Mouse (Mus musculus): ENCODE data around the gene Fyn. TPM values are rescaled to one million over a fixed set of nuclear protein-coding genes. Genes with fewer than 3 reads are reported as not detected.
A peak's percentile ranks its signal among the peaks of the same experiment; 100 is the strongest.

The Fyn gene
- polyA plus RNA-seq, 1 experiment from 2014 or later = 24.3 TPM

DNA sequence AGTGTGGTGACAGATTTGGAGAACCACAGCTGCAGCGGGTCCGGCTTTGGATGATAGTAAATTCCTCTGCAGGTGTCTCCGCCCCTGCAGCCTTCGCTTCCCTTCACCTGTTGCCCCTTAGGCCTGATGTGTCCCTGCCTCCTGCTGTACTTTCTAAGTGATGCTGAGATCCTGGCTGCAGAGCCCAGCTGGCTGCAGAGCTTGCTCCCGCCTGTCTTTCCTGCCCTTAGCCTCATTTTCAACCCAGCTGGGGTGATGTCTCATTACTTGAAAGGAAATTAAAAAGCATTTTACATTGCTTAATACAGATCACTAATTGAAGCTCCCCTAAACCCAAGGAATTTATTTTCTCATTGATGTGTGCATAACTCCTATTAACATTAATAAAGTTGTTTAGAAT lies 70.2 kb downstream of the Fyn start:
- H3K4me3 ChIP-seq = no peak overlapping the region
- H3K4me1 ChIP-seq = peaks cover 17% of the 10 kb centered on the region
- H3K27me3 ChIP-seq (ENCODE audit: low read depth, poor library complexity, severe bottlenecking) = no peaks in the 10 kb centered on the region
- H3K36me3 ChIP-seq = no peaks in the 10 kb centered on the region
- DNase-seq (ENCODE audit: low spot score) = no peak
- WGBS = 61% methylated on average over 5 of the region's 5 CpGs
- no peak overlapping the region for H3K27ac ChIP-seq (replicated peaks)
- H3K9me3 ChIP-seq (replicated peaks) = no peaks in the 10 kb centered on the region

DNA sequence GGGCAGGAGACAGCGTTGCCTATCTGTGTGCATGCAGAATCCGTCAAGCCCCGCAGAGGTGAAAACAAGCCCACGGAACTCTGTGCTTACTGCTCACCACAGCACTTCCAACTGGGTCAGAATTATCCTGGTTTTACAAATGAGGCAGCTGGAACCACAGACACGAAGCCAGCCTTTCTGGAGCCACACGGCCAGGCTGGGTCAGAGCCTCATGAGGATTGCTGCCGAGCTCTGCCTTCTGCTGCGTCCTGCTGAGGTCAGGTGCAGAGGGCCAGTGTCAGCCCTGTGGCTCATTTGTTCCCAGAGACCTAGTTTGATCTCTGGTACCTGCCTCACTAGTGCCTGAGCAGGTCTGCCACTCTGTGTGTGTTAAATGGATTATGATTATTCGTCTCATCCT lies 71.9 kb downstream of the Fyn start:
- no peak for DNase-seq (ENCODE audit: low spot score)
- Histone ChIP-seq H3K4me1 (peaks cover 8% of the 10 kb centered on the region; the same call in 1 of the 2 replicates), H3K4me3 (no peak overlapping the region), H3K36me3 (no peaks in the 10 kb centered on the region), H3K9me3 (replicated peaks) (no peaks in the 10 kb centered on the region), H3K27ac (replicated peaks) (no peak overlapping the region), H3K27me3 (ENCODE audit: low read depth, poor library complexity, severe bottlenecking) (no peaks in the 10 kb centered on the region)
- 76% methylated on average over 9 of the region's 9 CpGs for WGBS

DNA sequence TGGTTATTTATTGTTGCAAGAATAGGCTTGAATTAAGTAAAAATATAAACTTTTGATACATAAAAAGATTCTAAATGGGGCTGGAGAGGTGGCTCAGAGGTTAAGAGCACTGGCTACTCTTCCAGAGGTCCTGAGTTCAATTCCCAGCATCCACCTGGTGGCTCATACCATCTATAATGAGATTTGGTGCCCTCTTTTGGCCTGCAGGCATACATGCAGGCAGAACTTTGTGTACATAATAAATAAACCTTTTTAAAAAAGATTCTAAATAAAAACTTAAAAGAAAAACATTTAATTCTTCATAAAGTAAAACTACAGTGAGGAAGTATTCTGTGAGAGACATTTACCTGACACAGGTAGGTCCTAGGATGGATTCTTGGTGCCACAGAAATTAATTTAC lies 73.0 kb downstream of the Fyn start:
- H3K36me3 ChIP-seq = no peaks in the 10 kb centered on the region
- H3K4me1 ChIP-seq = peaks cover 8% of the 10 kb centered on the region; the same call in 1 of the 2 replicates
- H3K4me3 ChIP-seq = no peak overlapping the region
- no peaks in the 10 kb centered on the region for H3K27me3 ChIP-seq (ENCODE audit: low read depth, poor library complexity, severe bottlenecking)
- H3K9me3 ChIP-seq (replicated peaks) = no peaks in the 10 kb centered on the region
- DNase-seq (ENCODE audit: low spot score) = no peak
- no peak overlapping the region for H3K27ac ChIP-seq (replicated peaks)

DNA sequence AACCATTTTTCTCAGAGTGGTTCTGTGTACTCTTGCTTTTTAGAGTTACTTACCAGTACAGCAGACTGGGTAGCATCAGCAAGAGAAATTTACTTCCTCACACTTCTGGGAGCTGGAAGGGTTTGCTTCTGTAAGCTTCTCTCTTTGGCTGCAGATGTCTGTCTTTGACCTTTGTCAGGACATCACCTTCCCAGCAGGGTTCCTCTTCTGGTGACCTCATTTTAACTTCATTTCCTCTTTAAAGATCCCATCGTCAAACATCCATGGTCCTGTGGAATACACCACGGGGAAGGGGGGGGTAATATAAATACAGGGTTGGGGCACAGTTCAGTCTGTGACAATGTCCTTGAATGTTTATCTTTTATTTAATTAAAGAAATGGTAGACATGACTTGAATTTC lies 74.5 kb downstream of the Fyn start:
- H3K27me3 ChIP-seq (ENCODE audit: low read depth, poor library complexity, severe bottlenecking) = no peaks in the 10 kb centered on the region
- no peak for DNase-seq (ENCODE audit: low spot score)
- 71% methylated on average over 2 of the region's 2 CpGs for whole genome bisulfite sequencing
- H3K27ac ChIP-seq (replicated peaks) = no peak overlapping the region
- H3K4me1 ChIP-seq = peaks cover 8% of the 10 kb centered on the region; the same call in 1 of the 2 replicates
- no peaks in the 10 kb centered on the region for H3K9me3 ChIP-seq (replicated peaks)
- H3K36me3 ChIP-seq = no peaks in the 10 kb centered on the region
- H3K4me3 ChIP-seq = no peak overlapping the region

DNA sequence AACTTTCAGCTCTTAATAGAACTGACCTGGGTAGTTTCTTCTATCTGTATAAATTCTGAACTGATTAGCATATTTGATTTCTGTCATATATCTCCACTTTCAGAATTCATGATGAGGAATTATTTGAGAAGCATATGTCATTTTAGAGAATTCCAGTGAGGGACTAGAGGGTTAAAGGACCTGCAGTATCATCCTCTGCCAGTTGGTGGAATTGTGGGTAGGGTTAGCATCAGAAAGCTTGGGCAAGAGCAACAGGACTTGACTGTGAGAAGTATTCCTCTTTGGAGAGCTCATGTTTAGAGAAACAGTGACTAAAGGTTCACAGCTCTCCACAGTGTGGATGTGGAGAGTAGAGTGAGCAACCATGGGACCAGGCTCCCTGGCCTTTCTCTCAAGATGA lies 75.3 kb downstream of the Fyn start:
- H3K4me3 ChIP-seq = no peak overlapping the region
- no peaks in the 10 kb centered on the region for H3K9me3 ChIP-seq (replicated peaks)
- DNase-seq (ENCODE audit: low spot score) = no peak
- no peak overlapping the region for H3K27ac ChIP-seq (replicated peaks)
- no peaks in the 10 kb centered on the region for H3K27me3 ChIP-seq (ENCODE audit: low read depth, poor library complexity, severe bottlenecking)
- no peaks in the 10 kb centered on the region for H3K36me3 ChIP-seq
- H3K4me1 ChIP-seq = peaks cover 8% of the 10 kb centered on the region; the same call in 1 of the 2 replicates

DNA sequence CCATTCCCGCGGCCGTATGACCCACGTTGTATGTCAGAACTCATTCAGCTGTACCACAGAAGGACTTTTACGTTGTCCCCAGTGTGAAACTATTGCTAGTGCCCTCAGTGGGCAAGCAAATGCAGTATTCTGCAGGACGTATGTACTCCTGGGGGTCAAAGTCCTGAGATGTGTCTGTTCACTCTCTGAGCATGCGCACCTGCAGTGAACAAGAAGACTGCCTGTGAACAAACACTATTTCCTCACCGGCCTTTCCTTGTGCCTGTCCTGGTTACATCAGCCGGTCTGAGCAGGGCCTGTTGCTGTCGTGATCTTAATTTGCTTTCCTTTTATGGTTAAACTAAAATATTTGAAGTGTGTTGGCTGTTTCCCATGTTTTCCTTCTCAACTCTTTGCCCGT lies 77.2 kb downstream of the Fyn start:
- Histone ChIP-seq H3K4me1 (peaks cover 9% of the 10 kb centered on the region), H3K9me3 (replicated peaks) (no peaks in the 10 kb centered on the region), H3K36me3 (no peaks in the 10 kb centered on the region), H3K27me3 (ENCODE audit: low read depth, poor library complexity, severe bottlenecking) (no peaks in the 10 kb centered on the region), H3K4me3 (no peak overlapping the region), H3K27ac (replicated peaks) (no peak overlapping the region)
- WGBS = 95% methylated on average over 11 of the region's 11 CpGs
- DNase-seq (ENCODE audit: low spot score) = no peak

DNA sequence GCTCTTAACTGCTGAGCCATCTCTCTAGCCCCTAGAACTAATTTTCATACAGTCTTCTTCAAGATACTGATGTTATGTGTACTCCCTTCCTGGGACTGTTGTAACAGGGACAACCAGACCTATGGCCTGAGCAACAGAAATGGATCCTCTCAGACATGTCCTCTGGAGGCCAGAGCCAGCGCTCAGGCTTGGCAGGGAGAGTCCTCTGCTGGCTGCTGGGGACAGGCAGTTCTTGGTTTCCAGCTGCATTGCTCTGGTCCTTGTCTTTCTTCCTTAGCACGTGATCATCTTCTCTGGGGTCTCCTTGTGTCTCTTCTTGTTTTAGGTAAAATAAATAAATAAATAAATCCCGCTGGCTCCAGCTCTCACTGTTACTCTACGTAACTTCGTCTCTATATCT lies 78.1 kb downstream of the Fyn start:
- no peak for DNase-seq (ENCODE audit: low spot score)
- no peak overlapping the region for H3K4me3 ChIP-seq
- H3K27ac ChIP-seq (replicated peaks) = no peak overlapping the region
- H3K9me3 ChIP-seq (replicated peaks) = no peaks in the 10 kb centered on the region
- WGBS = 88% methylated on average over 5 of the region's 5 CpGs
- H3K4me1 ChIP-seq = peaks cover 17% of the 10 kb centered on the region
- H3K36me3 ChIP-seq = no peaks in the 10 kb centered on the region
- no peaks in the 10 kb centered on the region for H3K27me3 ChIP-seq (ENCODE audit: low read depth, poor library complexity, severe bottlenecking)

DNA sequence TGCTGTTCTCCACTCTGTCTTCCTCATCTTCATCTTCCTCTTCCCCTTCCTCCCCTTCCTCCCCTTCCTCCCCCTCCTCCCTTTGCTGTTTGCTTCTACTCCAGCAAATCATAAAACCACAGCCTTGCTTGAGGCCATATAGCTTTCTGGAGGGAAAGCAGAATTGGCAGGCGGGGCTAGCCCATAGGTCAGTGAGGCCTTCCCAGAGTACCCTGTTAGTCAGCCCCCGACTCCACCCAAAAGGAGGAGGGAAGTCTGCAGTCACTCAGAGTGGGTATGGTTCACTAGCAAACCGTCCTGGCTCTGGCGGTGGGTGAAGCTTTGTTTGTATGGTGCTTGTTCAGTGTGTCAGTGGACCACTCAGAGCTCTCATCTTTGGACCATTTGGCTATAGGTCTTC lies 80.5 kb downstream of the Fyn start:
- Histone ChIP-seq H3K27ac (replicated peaks) (no peak overlapping the region), H3K27me3 (ENCODE audit: low read depth, poor library complexity, severe bottlenecking) (no peaks in the 10 kb centered on the region), H3K36me3 (no peaks in the 10 kb centered on the region), H3K4me1 (peaks cover 23% of the 10 kb centered on the region), H3K9me3 (replicated peaks) (no peaks in the 10 kb centered on the region), H3K4me3 (no peak overlapping the region)
- DNase-seq (ENCODE audit: low spot score) = no peak
- WGBS = 77% methylated on average over 4 of the region's 4 CpGs

DNA sequence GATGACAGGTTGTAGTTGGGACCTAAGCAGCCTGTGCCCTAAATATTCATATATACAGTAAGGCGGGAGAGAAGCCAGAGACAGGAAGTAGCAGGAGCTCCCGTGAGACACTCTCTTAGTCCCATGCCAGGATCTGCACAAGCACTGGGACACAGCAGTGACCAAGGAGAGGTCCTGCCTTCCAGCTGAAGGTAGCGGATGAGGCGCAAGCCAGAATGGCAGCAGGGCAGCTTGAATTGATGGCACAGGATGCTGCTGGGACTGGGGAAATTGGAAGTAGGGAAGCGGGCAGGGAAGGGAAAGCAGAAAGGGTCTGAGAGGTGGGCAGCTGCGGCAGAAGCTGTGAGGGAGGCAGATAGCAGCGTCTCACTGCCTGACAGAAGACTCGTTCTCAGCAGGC lies 81.7 kb downstream of the Fyn start:
- no peaks in the 10 kb centered on the region for H3K27me3 ChIP-seq (ENCODE audit: low read depth, poor library complexity, severe bottlenecking)
- no peaks in the 10 kb centered on the region for H3K36me3 ChIP-seq
- H3K27ac ChIP-seq (replicated peaks) = peak overlapping the region; percentile 28; the same call in 1 of the 2 replicates
- no peaks in the 10 kb centered on the region for H3K9me3 ChIP-seq (replicated peaks)
- no peak overlapping the region for H3K4me3 ChIP-seq
- 74% methylated on average over 8 of the region's 8 CpGs for WGBS
- H3K4me1 ChIP-seq = peaks cover 25% of the 10 kb centered on the region
- DNase-seq (ENCODE audit: low spot score) = no peak

DNA sequence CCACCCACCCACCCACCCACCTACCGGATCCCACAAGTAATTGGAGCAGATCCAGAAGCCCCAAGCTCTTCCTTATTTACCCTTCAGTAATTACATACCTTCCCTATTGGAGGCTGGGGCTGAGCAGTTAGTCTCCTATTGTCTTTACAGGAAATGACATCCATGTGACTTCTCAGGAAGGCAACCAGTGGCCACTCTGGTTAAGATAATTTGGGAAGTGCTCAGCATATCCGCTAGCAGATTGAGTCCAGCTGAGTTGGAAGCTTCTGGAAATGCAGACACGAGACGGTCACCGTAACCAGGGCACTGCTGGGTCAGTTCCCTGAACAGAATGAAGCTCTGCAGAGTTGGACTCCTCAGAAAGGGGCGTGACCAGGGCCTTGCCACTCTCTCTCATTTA lies 82.4 kb downstream of the Fyn start:
- WGBS = 84% methylated on average over 6 of the region's 6 CpGs
- Histone ChIP-seq H3K4me3 (no peak overlapping the region), H3K27ac (replicated peaks) (no peak overlapping the region; the same call in 1 of the 2 replicates), H3K4me1 (peaks cover 25% of the 10 kb centered on the region), H3K27me3 (ENCODE audit: low read depth, poor library complexity, severe bottlenecking) (no peaks in the 10 kb centered on the region), H3K36me3 (no peaks in the 10 kb centered on the region), H3K9me3 (replicated peaks) (no peaks in the 10 kb centered on the region)
- DNase-seq (ENCODE audit: low spot score) = no peak

DNA sequence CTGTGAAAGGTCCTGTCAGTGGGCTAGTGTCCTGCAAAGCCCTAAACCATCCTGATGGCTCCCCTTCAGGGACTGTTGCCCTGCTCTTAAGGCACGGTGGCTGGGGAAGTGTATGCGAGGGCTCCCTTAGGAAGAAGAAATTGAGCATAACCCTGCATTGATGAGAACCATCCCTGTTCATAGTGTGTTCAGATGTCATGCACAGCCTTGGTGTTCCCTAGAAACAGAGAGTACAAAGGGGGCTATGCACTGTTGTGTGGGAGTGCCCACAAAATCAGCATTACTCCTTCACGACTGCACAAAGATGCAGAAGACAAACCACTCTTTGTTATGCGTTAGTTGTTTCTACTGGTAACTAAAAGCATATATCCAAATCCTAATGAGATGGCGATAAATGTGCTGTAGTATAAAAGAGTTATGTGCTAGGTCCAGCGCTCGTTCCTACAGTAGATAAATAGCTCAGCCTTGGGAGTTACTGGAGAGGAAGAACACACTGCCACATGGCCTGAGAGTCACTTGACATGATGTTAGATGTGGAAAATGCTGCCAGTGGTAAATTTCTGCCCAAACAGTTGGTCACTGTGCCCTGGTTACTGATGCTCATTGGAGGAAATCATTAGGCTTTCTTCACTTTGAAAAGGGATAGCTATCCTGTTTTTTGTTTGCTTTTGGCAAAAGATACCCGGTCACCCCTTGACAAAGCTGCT lies 83.4 kb downstream of the Fyn start:
- WGBS = 87% methylated on average over 8 of the region's 8 CpGs
- no peak overlapping the region for H3K27ac ChIP-seq (replicated peaks)
- peaks cover 27% of the 10 kb centered on the region for H3K4me1 ChIP-seq

DNA sequence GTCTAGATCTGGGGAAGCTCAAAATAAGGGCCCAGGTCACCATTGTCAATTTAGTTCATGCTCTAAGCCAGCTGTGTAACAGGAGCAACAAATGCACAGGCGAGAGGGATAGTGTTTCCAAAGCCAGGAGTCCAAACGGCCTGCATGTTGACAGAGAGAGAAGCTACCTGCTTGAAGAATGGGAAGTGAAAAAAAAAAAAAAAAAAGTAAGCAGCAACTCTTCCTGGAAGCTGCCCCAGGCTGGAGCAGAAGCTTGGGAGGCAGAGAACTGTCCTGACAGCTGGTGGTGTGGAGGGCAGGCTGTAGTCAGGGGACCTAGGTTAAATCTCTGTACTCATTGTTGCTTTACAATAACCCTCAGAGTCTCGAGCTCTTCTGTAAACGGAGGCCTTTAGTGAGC lies 86.7 kb downstream of the Fyn start:
- Histone ChIP-seq H3K9me3 (replicated peaks) (no peaks in the 10 kb centered on the region), H3K4me3 (no peak overlapping the region), H3K4me1 (peaks cover 55% of the 10 kb centered on the region), H3K27me3 (ENCODE audit: low read depth, poor library complexity, severe bottlenecking) (no peaks in the 10 kb centered on the region), H3K27ac (replicated peaks) (no peak overlapping the region), H3K36me3 (no peaks in the 10 kb centered on the region)
- no peak for DNase-seq (ENCODE audit: low spot score)
- 59% methylated on average over 4 of the region's 4 CpGs for WGBS

More for the DNA sequence above, 83.4 kb downstream of the Fyn start:
- no peak for DNase-seq (ENCODE audit: low spot score)
- Histone ChIP-seq H3K4me3 (no peak overlapping the region), H3K9me3 (replicated peaks) (no peaks in the 10 kb centered on the region), H3K27me3 (ENCODE audit: low read depth, poor library complexity, severe bottlenecking) (no peaks in the 10 kb centered on the region), H3K36me3 (no peaks in the 10 kb centered on the region)

DNA sequence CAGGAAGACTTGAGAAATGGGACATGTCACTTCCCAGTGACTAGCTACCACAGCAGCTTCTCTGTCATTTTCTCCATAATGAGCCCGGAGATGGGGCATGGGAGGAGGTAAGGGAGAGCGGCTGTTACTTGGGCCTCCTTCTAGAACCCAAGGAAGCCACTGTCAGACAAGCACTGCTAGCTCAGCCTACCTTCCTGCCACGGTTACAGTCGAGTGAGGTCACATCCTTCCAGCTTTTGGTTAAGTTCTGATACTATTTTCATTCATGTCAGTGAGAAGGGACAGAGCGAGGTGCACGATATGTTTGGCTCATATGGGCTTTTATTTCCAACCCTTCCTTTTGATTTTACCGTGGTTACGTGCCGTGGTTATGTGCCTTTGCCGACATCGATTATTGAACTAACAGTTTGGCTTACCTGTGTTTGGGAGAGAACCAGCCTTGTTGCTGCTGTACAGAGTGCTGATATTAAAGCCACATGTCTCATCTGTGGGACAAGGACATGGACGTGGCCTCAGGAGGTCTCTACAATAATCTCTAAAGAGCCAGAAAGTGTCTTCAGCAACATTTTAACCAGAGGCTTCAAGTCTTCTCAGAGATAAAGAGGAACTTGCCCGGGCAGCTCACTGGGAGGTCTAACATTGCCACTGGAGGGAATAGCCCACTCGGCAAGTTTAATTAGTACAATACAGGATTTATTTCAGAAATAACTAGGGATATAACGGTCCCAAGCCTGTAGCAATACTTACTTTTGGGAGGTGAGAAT lies 87.4 kb downstream of the Fyn start:
- no peak overlapping the region for H3K4me3 ChIP-seq
- no peaks in the 10 kb centered on the region for H3K36me3 ChIP-seq
- whole genome bisulfite sequencing = 87% methylated on average over 15 of the region's 15 CpGs
- H3K9me3 ChIP-seq (replicated peaks) = no peaks in the 10 kb centered on the region
- H3K27ac ChIP-seq (replicated peaks) = no peak overlapping the region
- H3K4me1 ChIP-seq = peaks cover 56% of the 10 kb centered on the region
- no peak for DNase-seq (ENCODE audit: low spot score)
- H3K27me3 ChIP-seq (ENCODE audit: low read depth, poor library complexity, severe bottlenecking) = no peaks in the 10 kb centered on the region
